Mouse (Mus musculus) neural tube, embryonic 14.5 days (tissue): ENCODE results near the gene Blvrb. TPM values are rescaled to one million over a fixed set of nuclear protein-coding genes. Genes with fewer than 3 reads are reported as not detected.
A peak's percentile ranks its signal among the peaks of the same experiment; 100 is the strongest.

Experiments used
- ATAC-seq: fragments of 200-750 bp; cut with Nextera tagmentation; 2 replicates; pipeline ENCODE4 v1.8.0; 2017; ENCODE audit warnings: low read depth, mild to moderate bottlenecking, moderate TSS enrichment, moderate library complexity
- H3K27ac ChIP-seq: fragments of 300-500 bp; sonication (generic); 2 replicates; pipeline ENCODE4 v1.5.1; 2014; ENCODE audit warnings: low read depth, mild to moderate bottlenecking, control low read depth, low read length, moderate library complexity, mixed read lengths
- H3K27me3 ChIP-seq: fragments of 300-500 bp; sonication (generic); 2 replicates; pipeline ENCODE4 v1.6.1; 2014; ENCODE audit warnings: low read length; ENCODE audit not compliant: control insufficient read depth, insufficient read depth
- H3K36me3 ChIP-seq: fragments of 300-500 bp; sonication (generic); 2 replicates; pipeline ENCODE4 v1.6.1; 2014; ENCODE audit warnings: low read length, mixed read lengths; ENCODE audit not compliant: control insufficient read depth, insufficient read depth
- H3K4me1 ChIP-seq: fragments of 300-500 bp; sonication (generic); 2 replicates; pipeline ENCODE4 v1.6.1; 2014; ENCODE audit warnings: low read length; ENCODE audit not compliant: control insufficient read depth, insufficient read depth
- H3K4me2 ChIP-seq: fragments of 300-500 bp; sonication (generic); 2 replicates; pipeline ENCODE4 v1.6.1; 2014; ENCODE audit warnings: mild to moderate bottlenecking, low read depth, low read length, control low read depth
- H3K4me3 ChIP-seq: fragments of 300-500 bp; sonication (generic); 2 replicates; pipeline ENCODE4 v1.5.1; 2014; ENCODE audit warnings: low read depth, low read length, control low read depth, mixed read lengths
- H3K9ac ChIP-seq: fragments of 300-500 bp; sonication (generic); replicated peaks from 2 replicates; pipeline ENCODE4 v1.6.1; 2014; ENCODE audit warnings: low read depth, mild to moderate bottlenecking, control low read depth, low read length, mixed read lengths
- H3K9me3 ChIP-seq: fragments of 300-500 bp; sonication (generic); 2 replicates; pipeline ENCODE4 v1.6.1; 2016; ENCODE audit warnings: low read length; ENCODE audit not compliant: control insufficient read depth
- WGBS: fragments of 180-500 bp; shearing (Covaris S2); extraction: QIAGEN DNeasy Blood & Tissue Kit; methylation state at CpG from one replicate; pipeline ENCODE4 v1.1.7; 2014; 5-methylcytosine and 5-hydroxymethylcytosine counted together
- polyA plus RNA-seq: library from polyadenylated mRNA; unstranded; fragments of >200 nt; fragmentation: Nextera tagmentation; extraction: Ambion mirVana; gene quantifications from 2 replicates; pipeline ENCODE4 v1.2.1, GENCODE M21; 2014

Blvrb gene
- polyA plus RNA-seq, 1 experiment from 2014 or later = 12.1 TPM

- H3K27me3 ChIP-seq = no peaks in the 10 kb centered on the region
- H3K9me3 ChIP-seq = no peaks in the 10 kb centered on the region
- ATAC-seq = peak; percentile 7; the same call in 1 of the 2 replicates
- H3K27ac ChIP-seq = peak overlapping the region; percentile 72
- H3K9ac ChIP-seq = peak overlapping the region; percentile 79
- H3K4me1 ChIP-seq = 0 out of 2 replicates have a peak, but pooled peaks cover 8% of the 10 kb centered on the region
- no peaks in the 10 kb centered on the region for H3K36me3 ChIP-seq
- H3K4me2 ChIP-seq = peak overlapping the region; percentile 87
- whole genome bisulfite sequencing = 4% methylated on average over 16 of the region's 18 CpGs
- peak overlapping the region; percentile 59 for H3K4me3 ChIP-seq
These were observed 1.7 kb upstream of the Blvrb start for GRCm38 (mm10) chr7:27446051-27446450.

GRCm38 (mm10) chr7:27446521-27447418 is 1.0 kb upstream of the Blvrb start:
- WGBS = 6% methylated on average over 53 of the region's 53 CpGs
- Histone ChIP-seq H3K36me3 (no peaks in the 10 kb centered on the region), H3K4me1 (0 out of 2 replicates have a peak, but pooled peaks cover 8% of the 10 kb centered on the region), H3K27ac (peak overlapping the region; percentile 72), H3K27me3 (no peaks in the 10 kb centered on the region), H3K9me3 (no peaks in the 10 kb centered on the region), H3K4me3 (peak overlapping the region; percentile 59), H3K9ac (peak overlapping the region; percentile 79), H3K4me2 (peak overlapping the region; percentile 87)
- ATAC-seq = peak; percentile 60

- WGBS = 52% methylated on average over 15 of the region's 15 CpGs
- Histone ChIP-seq H3K4me1 (0 out of 2 replicates have a peak, but pooled peaks cover 8% of the 10 kb centered on the region), H3K36me3 (no peaks in the 10 kb centered on the region), H3K9me3 (no peaks in the 10 kb centered on the region), H3K9ac (no peak overlapping the region), H3K27ac (no peak overlapping the region), H3K4me2 (peak overlapping the region; percentile 87), H3K27me3 (no peaks in the 10 kb centered on the region), H3K4me3 (peak overlapping the region; percentile 37)
- ATAC-seq = no peak
These were observed 836 bp downstream of the Blvrb start for GRCm38 (mm10) chr7:27448421-27449206.

- Histone ChIP-seq H3K4me2 (no peak overlapping the region), H3K27me3 (no peaks in the 10 kb centered on the region)
These were observed 1.6 kb downstream of the Blvrb start for GRCm38 (mm10) chr7:27449256-27449862.

GRCm38 (mm10) chr7:27451359-27451758 is 3.6 kb downstream of the Blvrb start:
- Histone ChIP-seq H3K9me3 (no peaks in the 10 kb centered on the region), H3K36me3 (no peaks in the 10 kb centered on the region), H3K27me3 (no peaks in the 10 kb centered on the region), H3K27ac (no peak overlapping the region), H3K4me1 (0 out of 2 replicates have a peak, but pooled peaks cover 8% of the 10 kb centered on the region), H3K4me3 (no peak overlapping the region), H3K9ac (no peak overlapping the region), H3K4me2 (no peak overlapping the region)
- no peak for ATAC-seq
- 97% methylated on average over 2 of the region's 2 CpGs for WGBS

More at GRCm38 (mm10) chr7:27449256-27449862, 1.6 kb downstream of the Blvrb start:
- no peak overlapping the region for H3K4me3 ChIP-seq
- H3K4me1 ChIP-seq = 0 out of 2 replicates have a peak, but pooled peaks cover 8% of the 10 kb centered on the region
- H3K9ac ChIP-seq = no peak overlapping the region
- H3K9me3 ChIP-seq = no peaks in the 10 kb centered on the region
- no peak for ATAC-seq
- H3K36me3 ChIP-seq = no peaks in the 10 kb centered on the region
- WGBS = 64% methylated on average over 10 of the region's 10 CpGs
- H3K27ac ChIP-seq = no peak overlapping the region

- Histone ChIP-seq H3K9me3 (no peaks in the 10 kb centered on the region), H3K36me3 (no peaks in the 10 kb centered on the region), H3K4me3 (no peak overlapping the region), H3K9ac (no peak overlapping the region), H3K27me3 (no peaks in the 10 kb centered on the region), H3K4me2 (no peak overlapping the region), H3K4me1 (0 out of 2 replicates have a peak, but pooled peaks cover 1% of the 10 kb centered on the region), H3K27ac (no peak overlapping the region)
- 57% methylated on average over 13 of the region's 13 CpGs for WGBS
- ATAC-seq = no peak
These were observed 4.5 kb downstream of the Blvrb start for GRCm38 (mm10) chr7:27452206-27452770.

GRCm38 (mm10) chr7:27454461-27455121 is 6.8 kb downstream of the Blvrb start:
- H3K9ac ChIP-seq = no peak overlapping the region
- H3K27me3 ChIP-seq = no peaks in the 10 kb centered on the region
- no peaks in the 10 kb centered on the region for H3K36me3 ChIP-seq
- 86% methylated on average over 10 of the region's 10 CpGs for WGBS
- H3K4me3 ChIP-seq = no peak overlapping the region
- H3K9me3 ChIP-seq = no peaks in the 10 kb centered on the region
- H3K4me2 ChIP-seq = no peak overlapping the region
- ATAC-seq = no peak
- no peaks in the 10 kb centered on the region for H3K4me1 ChIP-seq
- H3K27ac ChIP-seq = no peak overlapping the region

- H3K4me3 ChIP-seq = no peak overlapping the region
- H3K4me1 ChIP-seq = no peaks in the 10 kb centered on the region
- no peak overlapping the region for H3K4me2 ChIP-seq
- H3K27ac ChIP-seq = no peak overlapping the region
- ATAC-seq = no peak
- H3K9ac ChIP-seq = no peak overlapping the region
- no peaks in the 10 kb centered on the region for H3K27me3 ChIP-seq
- 92% methylated on average over 3 of the region's 3 CpGs for WGBS
- H3K36me3 ChIP-seq = no peaks in the 10 kb centered on the region
- H3K9me3 ChIP-seq = no peaks in the 10 kb centered on the region
These were observed 7.5 kb downstream of the Blvrb start for GRCm38 (mm10) chr7:27455273-27455672.
